Mouse (Mus musculus): ENCODE data around the gene Adh6b. TPM values are rescaled to one million over a fixed set of nuclear protein-coding genes. Genes with fewer than 3 reads are reported as not detected.

The Adh6b gene
- polyA plus RNA-seq, 1 experiment from 2014 or later: 0.41 TPM

DNA sequence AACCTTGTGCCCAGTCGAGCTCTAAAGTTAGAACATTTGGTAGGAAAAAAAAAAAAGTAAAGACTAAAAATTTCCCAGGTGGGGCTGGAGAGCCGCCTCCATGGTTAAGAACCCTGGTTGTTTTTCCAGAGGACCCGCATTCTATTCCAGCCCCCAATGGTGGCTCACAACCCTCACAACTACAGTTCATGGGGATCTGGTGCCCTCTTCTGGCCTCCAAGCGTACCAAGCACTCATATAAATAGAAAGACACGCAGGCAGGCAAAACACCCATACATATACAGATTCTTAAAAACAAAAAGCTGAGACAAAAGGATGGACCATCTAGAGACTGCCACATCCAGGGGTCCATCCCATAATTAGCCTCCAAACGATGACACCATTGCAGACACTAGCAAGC, 30.6 kb upstream of the Adh6b start:
- Histone ChIP-seq H3K4me1 (ENCODE audit: control insufficient read depth, insufficient read depth, low read length) (no peaks in the 10 kb centered on the region), H3K9ac (ENCODE audit: low read length) (no peak overlapping the region), H3K4me2 (no peak overlapping the region), H3K27ac (ENCODE audit: low read depth, low read length) (no peak overlapping the region), H3K27me3 (ENCODE audit: control insufficient read depth, insufficient read depth, low read length) (no peaks in the 10 kb centered on the region), H3K4me3 (ENCODE audit: low read depth, low read length) (no peak overlapping the region), H3K9me3 (ENCODE audit: control insufficient read depth, low read length) (no peaks in the 10 kb centered on the region), H3K36me3 (ENCODE audit: control insufficient read depth, insufficient read depth, low read length) (no peaks in the 10 kb centered on the region)
- WGBS: 86% methylated on average over 6 of the region's 6 CpGs
- no peak for DNase-seq (ENCODE audit: low spot score, missing footprints)
- ATAC-seq (ENCODE audit: low FRiP score): no peak

DNA sequence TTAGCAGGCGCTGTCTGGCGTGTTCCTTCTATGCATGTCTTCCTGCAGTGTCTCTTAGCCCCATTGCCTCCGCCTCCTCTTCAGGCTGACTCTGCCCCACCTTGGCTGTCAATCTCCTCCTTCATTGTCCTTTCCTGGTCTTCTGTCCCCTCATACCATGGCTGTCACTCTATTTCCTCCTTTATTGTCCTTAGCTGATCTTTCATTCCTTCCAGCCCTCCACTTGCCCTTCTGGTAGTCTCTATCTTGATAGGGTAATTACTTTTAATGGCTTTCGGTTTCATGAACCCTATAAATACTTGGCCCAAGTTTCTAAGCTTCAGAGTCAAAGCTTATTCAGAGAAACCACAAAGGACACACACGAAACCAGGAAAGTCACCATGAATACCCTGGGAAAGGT, 28.6 kb upstream of the Adh6b start, which contains the start of gene Adh6a:
Gene Adh6a, plus strand, starts transcription at position 322 of the 400 bp plus-strand sequence.
- Histone ChIP-seq H3K9ac (ENCODE audit: low read length) (no peak within 1 kb of the TSS), H3K27me3 (ENCODE audit: control insufficient read depth, insufficient read depth, low read length) (no peaks in the 10 kb centered on the region), H3K4me1 (ENCODE audit: control insufficient read depth, insufficient read depth, low read length) (no peaks in the 10 kb centered on the region), H3K4me3 (ENCODE audit: low read depth, low read length) (no peak within 1 kb of the TSS), H3K27ac (ENCODE audit: low read depth, low read length) (no peak within 1 kb of the TSS), H3K4me2 (no peak within 1 kb of the TSS), H3K9me3 (ENCODE audit: control insufficient read depth, low read length) (no peaks in the 10 kb centered on the region), H3K36me3 (ENCODE audit: control insufficient read depth, insufficient read depth, low read length) (no peaks in the 10 kb centered on the region)
- WGBS: 89% methylated on average over 5 of the region's 5 CpGs
- ATAC-seq (ENCODE audit: low FRiP score): no peak
- DNase-seq (ENCODE audit: low spot score, missing footprints): no peak

DNA sequence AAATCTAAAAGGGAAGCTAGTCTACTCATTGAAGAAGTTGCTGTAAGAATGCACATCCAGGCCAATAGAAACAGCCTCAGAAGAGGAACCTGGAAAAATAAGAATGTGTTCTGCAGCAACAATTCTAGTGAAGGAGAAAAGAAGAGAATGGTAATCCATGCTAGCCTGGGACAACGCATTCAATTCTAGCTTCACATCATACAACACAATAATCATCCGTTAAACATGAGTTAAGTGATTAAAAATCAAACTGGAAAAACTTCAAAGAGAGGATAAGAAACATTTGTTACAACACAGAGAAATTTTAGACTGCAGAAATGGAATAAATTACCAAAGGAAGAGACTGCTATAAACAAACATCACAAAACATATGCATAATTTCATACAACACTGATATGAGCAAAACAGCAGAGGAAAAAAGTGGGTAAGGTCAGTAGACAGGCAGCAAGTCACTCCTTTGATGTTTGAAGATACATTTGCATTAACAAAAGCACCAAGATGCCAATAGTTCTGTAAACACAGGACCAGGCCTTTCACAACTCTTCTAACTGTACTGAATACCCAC, 24.6 kb upstream of the Adh6b start:
- Histone ChIP-seq H3K4me2 (no peak overlapping the region), H3K9me3 (ENCODE audit: control insufficient read depth, low read length) (no peaks in the 10 kb centered on the region), H3K36me3 (ENCODE audit: control insufficient read depth, insufficient read depth, low read length) (no peaks in the 10 kb centered on the region), H3K27me3 (ENCODE audit: control insufficient read depth, insufficient read depth, low read length) (no peaks in the 10 kb centered on the region), H3K4me3 (ENCODE audit: low read depth, low read length) (no peak overlapping the region), H3K9ac (ENCODE audit: low read length) (no peak overlapping the region), H3K4me1 (ENCODE audit: control insufficient read depth, insufficient read depth, low read length) (no peaks in the 10 kb centered on the region), H3K27ac (ENCODE audit: low read depth, low read length) (no peak overlapping the region)
- DNase-seq (ENCODE audit: low spot score, missing footprints) (no peak), ATAC-seq (ENCODE audit: low FRiP score) (no peak)
- WGBS: 86% methylated on average over 2 of the region's 2 CpGs

DNA sequence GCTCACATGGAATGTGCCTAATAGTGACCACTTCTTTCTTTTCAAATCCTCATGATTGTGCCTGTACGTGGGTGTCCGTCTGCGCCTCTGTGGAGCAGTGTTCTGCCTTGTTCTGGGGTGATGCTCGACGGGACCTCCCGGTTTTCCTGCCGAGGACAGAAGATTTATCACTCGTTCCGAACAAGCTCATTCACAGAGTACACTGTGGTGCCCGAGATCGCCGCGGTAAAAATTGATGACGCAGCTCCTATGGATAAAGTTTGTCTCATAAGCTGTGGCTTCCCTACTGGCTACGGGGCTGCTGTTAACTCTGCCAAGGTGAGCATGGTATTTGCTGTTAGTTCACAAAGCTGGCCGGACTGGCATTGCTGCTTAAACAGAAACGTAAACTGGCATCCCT, 16.6 kb upstream of the Adh6b start:
- Histone ChIP-seq H3K9ac (ENCODE audit: low read length) (no peak overlapping the region), H3K27ac (ENCODE audit: low read depth, low read length) (no peak overlapping the region), H3K36me3 (ENCODE audit: control insufficient read depth, insufficient read depth, low read length) (no peaks in the 10 kb centered on the region), H3K4me1 (ENCODE audit: control insufficient read depth, insufficient read depth, low read length) (no peaks in the 10 kb centered on the region), H3K4me2 (no peak overlapping the region), H3K27me3 (ENCODE audit: control insufficient read depth, insufficient read depth, low read length) (no peaks in the 10 kb centered on the region), H3K4me3 (ENCODE audit: low read depth, low read length) (no peak overlapping the region), H3K9me3 (ENCODE audit: control insufficient read depth, low read length) (peaks cover 2% of the 10 kb centered on the region; the same call in 1 of the 2 replicates)
- WGBS: 93% methylated on average over 17 of the region's 17 CpGs
- DNase-seq (ENCODE audit: low spot score, missing footprints) (no peak), ATAC-seq (ENCODE audit: low FRiP score) (no peak)

DNA sequence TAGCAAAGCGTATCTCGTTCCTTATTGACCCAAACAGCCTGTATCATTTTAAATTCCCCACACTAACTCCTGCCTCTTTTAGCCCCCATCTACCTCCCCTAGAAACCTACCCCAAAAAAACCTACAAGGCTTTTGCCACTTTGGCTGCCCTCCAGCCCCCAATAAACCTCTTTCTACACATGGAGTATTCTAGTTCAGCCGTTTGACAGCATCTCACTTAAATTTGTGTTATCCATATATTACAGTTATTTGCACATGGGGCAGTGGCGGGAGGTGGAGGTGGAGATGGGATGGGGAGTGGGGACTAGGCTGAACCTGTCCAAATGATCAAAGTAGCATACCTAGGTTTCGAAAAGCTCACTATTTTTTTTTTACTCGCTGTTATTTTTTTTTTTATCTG, 16.1 kb upstream of the Adh6b start:
- ATAC-seq (ENCODE audit: low FRiP score) (no peak), DNase-seq (ENCODE audit: low spot score, missing footprints) (no peak)
- 90% methylated on average over 6 of the region's 6 CpGs for WGBS
- no peaks in the 10 kb centered on the region for H3K4me1 ChIP-seq (ENCODE audit: control insufficient read depth, insufficient read depth, low read length)
- H3K4me2 ChIP-seq: no peak overlapping the region
- H3K9me3 ChIP-seq (ENCODE audit: control insufficient read depth, low read length): peaks cover 2% of the 10 kb centered on the region; the same call in 1 of the 2 replicates
- H3K4me3 ChIP-seq (ENCODE audit: low read depth, low read length): no peak overlapping the region
- no peak overlapping the region for H3K27ac ChIP-seq (ENCODE audit: low read depth, low read length)
- H3K36me3 ChIP-seq (ENCODE audit: control insufficient read depth, insufficient read depth, low read length): no peaks in the 10 kb centered on the region
- H3K9ac ChIP-seq (ENCODE audit: low read length): no peak overlapping the region
- H3K27me3 ChIP-seq (ENCODE audit: control insufficient read depth, insufficient read depth, low read length): no peaks in the 10 kb centered on the region

DNA sequence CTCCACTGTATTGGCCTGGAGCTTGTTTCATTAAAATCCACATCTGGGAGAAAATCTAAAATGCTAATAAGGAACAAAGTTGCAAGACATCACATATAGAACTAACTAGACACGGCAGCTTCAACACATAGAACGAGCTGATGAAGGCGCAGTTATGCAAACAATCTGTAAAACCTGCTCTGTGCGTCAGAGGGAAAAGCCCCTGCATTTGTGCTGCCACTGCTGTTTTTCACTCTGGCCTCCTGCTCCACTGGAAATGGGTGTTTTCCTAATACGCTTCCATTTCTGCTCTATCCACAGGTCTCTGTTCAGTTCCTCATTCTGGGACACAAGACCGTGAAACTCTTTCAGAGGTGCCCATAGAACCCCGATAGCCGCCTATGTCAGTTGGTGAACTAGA, 7.7 kb upstream of the Adh6b start:
- 91% methylated on average over 8 of the region's 8 CpGs for WGBS
- Histone ChIP-seq H3K4me2 (no peak overlapping the region), H3K9ac (ENCODE audit: low read length) (no peak overlapping the region), H3K27me3 (ENCODE audit: control insufficient read depth, insufficient read depth, low read length) (no peaks in the 10 kb centered on the region), H3K36me3 (ENCODE audit: control insufficient read depth, insufficient read depth, low read length) (no peaks in the 10 kb centered on the region), H3K4me3 (ENCODE audit: low read depth, low read length) (no peak overlapping the region), H3K9me3 (ENCODE audit: control insufficient read depth, low read length) (no peaks in the 10 kb centered on the region), H3K27ac (ENCODE audit: low read depth, low read length) (no peak overlapping the region), H3K4me1 (ENCODE audit: control insufficient read depth, insufficient read depth, low read length) (no peaks in the 10 kb centered on the region)
- ATAC-seq (ENCODE audit: low FRiP score): no peak
- no peak for DNase-seq (ENCODE audit: low spot score, missing footprints)

DNA sequence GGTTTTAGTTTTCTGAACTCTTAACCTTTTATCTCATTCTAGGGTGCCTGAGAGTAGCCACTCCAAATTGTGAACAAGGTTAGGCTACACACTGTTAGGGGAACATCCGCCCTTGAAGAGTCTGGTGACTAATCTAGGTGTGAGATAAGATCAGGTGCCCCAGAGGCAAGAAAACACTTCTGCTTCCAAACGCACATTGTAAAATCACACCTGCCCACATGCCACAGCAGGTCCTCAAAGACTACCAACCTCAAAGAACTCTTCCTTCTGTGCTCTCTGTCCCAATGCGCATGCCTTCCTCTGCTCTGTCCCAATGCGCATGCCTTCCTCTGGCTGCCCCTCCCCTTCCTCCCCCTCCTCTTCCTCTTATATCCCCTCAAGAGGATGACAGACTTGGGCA, 7.3 kb upstream of the Adh6b start:
- H3K4me1 ChIP-seq (ENCODE audit: control insufficient read depth, insufficient read depth, low read length): no peaks in the 10 kb centered on the region
- WGBS: 91% methylated on average over 4 of the region's 4 CpGs
- H3K9me3 ChIP-seq (ENCODE audit: control insufficient read depth, low read length): no peaks in the 10 kb centered on the region
- no peaks in the 10 kb centered on the region for H3K27me3 ChIP-seq (ENCODE audit: control insufficient read depth, insufficient read depth, low read length)
- H3K36me3 ChIP-seq (ENCODE audit: control insufficient read depth, insufficient read depth, low read length): no peaks in the 10 kb centered on the region
- no peak overlapping the region for H3K27ac ChIP-seq (ENCODE audit: low read depth, low read length)
- ATAC-seq (ENCODE audit: low FRiP score) (no peak), DNase-seq (ENCODE audit: low spot score, missing footprints) (no peak)
- H3K4me3 ChIP-seq (ENCODE audit: low read depth, low read length): no peak overlapping the region
- no peak overlapping the region for H3K4me2 ChIP-seq
- H3K9ac ChIP-seq (ENCODE audit: low read length): no peak overlapping the region

DNA sequence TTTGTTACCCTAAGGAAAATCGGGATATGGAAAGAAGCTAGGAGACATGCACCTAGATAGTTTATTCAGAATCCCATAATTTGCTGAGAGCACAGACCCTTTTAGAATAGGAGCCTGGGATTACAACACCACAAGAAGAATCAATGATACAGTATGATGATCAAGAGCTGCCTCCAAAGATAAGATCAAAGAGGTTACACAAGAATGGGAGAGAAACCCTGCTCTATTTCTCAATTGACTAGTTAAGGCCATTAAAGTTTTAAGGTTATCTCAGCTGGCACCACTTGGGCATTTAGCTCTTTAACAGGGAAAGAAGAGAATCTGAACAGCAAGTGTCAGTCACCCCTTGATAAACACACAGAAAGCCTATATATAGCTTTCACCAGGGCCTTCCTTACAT, 6.0 kb upstream of the Adh6b start:
- Histone ChIP-seq H3K4me3 (ENCODE audit: low read depth, low read length) (no peak overlapping the region), H3K36me3 (ENCODE audit: control insufficient read depth, insufficient read depth, low read length) (no peaks in the 10 kb centered on the region), H3K27me3 (ENCODE audit: control insufficient read depth, insufficient read depth, low read length) (no peaks in the 10 kb centered on the region), H3K4me2 (no peak overlapping the region), H3K9me3 (ENCODE audit: control insufficient read depth, low read length) (no peaks in the 10 kb centered on the region), H3K27ac (ENCODE audit: low read depth, low read length) (no peak overlapping the region), H3K4me1 (ENCODE audit: control insufficient read depth, insufficient read depth, low read length) (no peaks in the 10 kb centered on the region), H3K9ac (ENCODE audit: low read length) (no peak overlapping the region)
- DNase-seq (ENCODE audit: low spot score, missing footprints) (no peak), ATAC-seq (ENCODE audit: low FRiP score) (no peak)
- 92% methylated on average over 1 of the region's 1 CpGs for WGBS

DNA sequence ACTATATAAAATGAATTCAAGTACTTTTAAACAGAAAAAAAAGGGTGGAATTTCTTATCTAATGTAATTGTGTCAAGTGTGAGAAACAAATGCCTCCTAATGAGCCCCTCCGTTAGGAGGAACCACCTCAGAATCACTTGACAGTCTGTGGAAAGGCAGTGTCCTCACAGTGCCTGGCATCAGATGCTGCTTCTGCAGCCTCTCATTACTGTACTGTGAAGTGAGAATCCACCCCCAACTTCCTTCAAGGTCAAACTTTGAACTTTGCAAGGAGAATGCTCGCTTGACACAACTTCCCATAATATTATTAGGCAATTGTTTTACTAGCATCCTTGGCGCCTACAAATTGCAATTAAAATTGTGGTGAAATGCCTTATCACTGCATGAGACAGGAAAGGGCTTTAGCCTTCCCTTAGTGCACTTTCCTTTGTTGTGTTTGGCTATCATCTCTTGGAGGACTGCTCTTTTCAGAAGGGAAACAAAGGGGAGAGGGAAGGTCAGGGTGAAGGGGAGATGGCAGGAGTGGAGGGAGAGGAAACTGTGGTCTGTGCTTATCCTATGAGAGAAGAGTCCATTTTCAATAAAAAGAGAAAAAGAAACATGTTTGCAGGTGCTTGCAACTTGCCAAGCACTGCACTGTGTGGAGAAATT, 5.3 kb upstream of the Adh6b start:
- Histone ChIP-seq H3K36me3 (ENCODE audit: control insufficient read depth, insufficient read depth, low read length) (no peaks in the 10 kb centered on the region), H3K9me3 (ENCODE audit: control insufficient read depth, low read length) (no peaks in the 10 kb centered on the region), H3K4me1 (ENCODE audit: control insufficient read depth, insufficient read depth, low read length) (no peaks in the 10 kb centered on the region), H3K27me3 (ENCODE audit: control insufficient read depth, insufficient read depth, low read length) (no peaks in the 10 kb centered on the region), H3K4me2 (no peak overlapping the region), H3K4me3 (ENCODE audit: low read depth, low read length) (no peak overlapping the region), H3K9ac (ENCODE audit: low read length) (no peak overlapping the region), H3K27ac (ENCODE audit: low read depth, low read length) (no peak overlapping the region)
- DNase-seq (ENCODE audit: low spot score, missing footprints): no peak
- WGBS: 76% methylated on average over 3 of the region's 3 CpGs
- ATAC-seq (ENCODE audit: low FRiP score): no peak
